Mouse (Mus musculus) kidney, adult 18-20 months (tissue): ENCODE data around the gene Eef1a1.
"Not testable (repeated sequence)": the region's sequence is repeated elsewhere in the genome, so short reads cannot be mapped to it uniquely, and the experiment has no call there.

Source experiments
- DNase-seq: peaks from one replicate; pipeline ENCODE4 v3.0.0; 2021

Gene Eef1a1

GRCm38 (mm10) chr9:78488890-78489420 is at the start of gene Eef1a1:
Eef1a1 (minus strand) TSS chr9:78489151.
- DNase-seq = peak; percentile 76

- no peak for DNase-seq
These were observed 49.5 kb upstream of the Eef1a1 start for GRCm38 (mm10) chr9:78538421-78538820.

DNA sequence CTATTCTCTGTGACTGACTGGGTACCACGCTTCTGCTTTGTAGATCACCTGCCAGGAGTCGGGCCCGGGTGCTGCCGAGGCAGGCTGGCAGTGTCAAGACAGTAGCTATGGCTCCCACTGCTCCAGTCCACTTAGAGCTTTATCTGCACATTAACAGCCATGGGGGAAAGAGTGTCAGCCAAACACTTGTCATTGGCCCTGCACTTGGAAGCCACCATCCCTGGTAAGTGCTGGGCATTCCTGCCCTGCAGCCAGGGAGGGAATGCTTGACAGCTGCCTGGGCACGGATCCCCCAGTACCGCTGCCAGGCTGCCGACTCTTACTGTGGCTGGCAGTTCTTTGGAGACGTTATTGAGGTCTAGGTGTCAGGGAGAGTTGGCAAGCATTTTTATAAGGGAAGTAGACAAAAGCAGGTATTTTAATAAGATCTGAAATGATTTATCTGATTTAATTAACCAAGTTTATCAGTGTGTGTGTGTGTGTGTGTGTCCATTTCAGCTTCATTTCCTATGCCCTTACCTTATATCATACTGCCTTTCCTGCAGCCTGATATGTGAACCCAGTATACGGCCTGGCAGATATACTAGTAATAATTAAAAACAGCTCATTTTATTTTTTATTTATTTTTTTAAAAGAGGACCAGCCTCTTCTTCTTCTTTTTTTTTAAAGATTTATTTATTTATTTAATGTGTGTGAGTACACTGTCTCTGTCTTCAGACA is 48.4 kb upstream of the Eef1a1 start:
- DNase-seq = no peak

- DNase-seq = no peak
These were observed 45.7 kb upstream of the Eef1a1 start for GRCm38 (mm10) chr9:78534606-78535005.

DNA sequence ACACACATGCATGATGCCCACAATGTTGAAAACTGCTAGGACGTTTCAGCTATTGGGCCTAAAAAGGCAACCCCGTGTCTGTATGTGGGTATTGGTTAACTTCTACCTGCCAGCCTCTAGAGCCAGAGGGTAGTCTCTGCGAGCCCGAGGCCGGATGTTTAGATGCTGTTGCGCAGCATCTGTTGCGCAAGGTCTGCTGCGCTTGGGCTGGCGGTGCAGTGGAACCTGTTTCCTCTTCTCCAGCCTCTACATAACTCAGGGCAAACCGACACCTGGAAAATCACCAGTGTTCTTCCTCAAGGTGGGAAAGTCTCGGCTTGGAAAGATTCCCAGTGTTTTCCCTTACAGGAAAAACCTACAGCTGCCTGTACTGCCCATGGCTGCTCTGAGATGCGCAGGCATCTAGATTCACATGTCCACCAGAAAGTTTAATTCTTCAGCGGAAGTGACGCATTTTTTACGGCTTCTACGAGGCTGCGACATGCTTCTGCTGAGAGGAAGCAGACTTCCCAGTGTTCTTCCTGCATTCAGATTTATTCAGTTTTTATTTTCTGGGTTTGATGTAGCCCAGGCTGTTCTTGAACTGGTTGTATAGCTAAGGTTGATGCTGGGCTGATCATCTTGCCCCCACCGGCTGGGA is 44.5 kb upstream of the Eef1a1 start:
- DNase-seq = peak; percentile 52

- DNase-seq = peak; percentile 56
These were observed 43.4 kb upstream of the Eef1a1 start for GRCm38 (mm10) chr9:78532341-78532819.

DNA sequence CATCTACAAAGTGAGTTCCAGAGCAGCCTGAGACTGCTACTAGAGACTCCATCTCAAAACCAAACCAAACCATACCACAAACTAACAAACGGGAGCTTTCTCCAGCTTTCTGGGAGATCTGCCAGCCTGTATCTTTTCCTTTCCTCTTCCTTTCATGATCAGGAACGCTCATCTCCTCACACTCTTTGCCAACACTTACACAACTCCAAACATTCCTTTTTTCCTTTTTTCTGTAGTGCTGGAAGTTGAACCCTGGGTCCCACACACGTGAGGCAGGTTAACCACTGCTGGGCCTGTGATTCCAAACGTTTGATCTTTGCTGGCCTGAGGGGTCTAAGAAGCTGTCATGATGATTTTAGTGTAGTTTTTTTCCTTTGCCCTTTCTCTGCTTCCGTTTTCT is 42.9 kb upstream of the Eef1a1 start:
- DNase-seq = no peak

GRCm38 (mm10) chr9:78527767-78528381 is 38.9 kb upstream of the Eef1a1 start:
- peak; percentile 89 for DNase-seq

DNA sequence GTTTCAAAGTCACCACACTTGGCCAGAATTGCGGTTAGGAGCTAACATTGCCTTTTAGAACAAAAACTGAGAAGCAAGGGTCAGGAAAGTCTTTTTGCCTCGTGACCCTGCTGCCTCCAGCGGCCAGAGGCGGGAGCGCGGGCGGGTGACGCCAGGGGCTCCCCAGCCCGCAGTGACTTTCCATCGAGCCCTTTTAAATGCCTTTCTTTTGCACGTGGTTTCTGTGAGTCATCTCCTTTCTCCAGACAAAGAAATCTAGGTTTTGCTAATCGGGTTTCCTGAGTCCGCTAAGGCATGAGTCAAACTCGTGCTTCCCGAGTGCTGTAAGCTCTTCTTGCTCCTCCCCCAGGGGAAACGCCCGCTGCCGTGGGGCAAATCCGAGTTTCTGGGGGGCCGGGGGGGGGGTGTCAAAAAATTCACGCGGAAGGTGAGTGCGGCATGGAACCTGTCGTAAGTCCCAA is 38.4 kb upstream of the Eef1a1 start:
- DNase-seq = peak; percentile 84

DNA sequence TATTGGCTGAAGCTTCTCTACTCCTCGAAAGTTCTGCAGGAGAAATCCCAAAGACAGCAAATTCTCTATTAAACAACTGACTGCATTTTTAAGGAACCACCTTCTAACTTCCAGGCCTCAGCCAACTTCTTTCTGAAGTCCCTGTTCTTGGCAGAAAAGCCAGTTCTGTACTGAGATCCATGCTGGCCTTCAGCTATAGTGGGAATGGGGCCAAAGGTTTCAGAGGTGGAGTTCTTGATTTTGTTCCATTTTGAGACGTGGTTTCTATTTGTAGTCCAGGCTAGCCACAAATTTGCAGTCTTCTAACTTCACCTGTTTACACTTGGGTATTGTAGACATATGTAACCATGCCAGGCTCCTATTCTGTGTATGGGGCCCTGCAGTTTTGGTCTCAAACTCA is 37.3 kb upstream of the Eef1a1 start:
- no peak for DNase-seq

DNA sequence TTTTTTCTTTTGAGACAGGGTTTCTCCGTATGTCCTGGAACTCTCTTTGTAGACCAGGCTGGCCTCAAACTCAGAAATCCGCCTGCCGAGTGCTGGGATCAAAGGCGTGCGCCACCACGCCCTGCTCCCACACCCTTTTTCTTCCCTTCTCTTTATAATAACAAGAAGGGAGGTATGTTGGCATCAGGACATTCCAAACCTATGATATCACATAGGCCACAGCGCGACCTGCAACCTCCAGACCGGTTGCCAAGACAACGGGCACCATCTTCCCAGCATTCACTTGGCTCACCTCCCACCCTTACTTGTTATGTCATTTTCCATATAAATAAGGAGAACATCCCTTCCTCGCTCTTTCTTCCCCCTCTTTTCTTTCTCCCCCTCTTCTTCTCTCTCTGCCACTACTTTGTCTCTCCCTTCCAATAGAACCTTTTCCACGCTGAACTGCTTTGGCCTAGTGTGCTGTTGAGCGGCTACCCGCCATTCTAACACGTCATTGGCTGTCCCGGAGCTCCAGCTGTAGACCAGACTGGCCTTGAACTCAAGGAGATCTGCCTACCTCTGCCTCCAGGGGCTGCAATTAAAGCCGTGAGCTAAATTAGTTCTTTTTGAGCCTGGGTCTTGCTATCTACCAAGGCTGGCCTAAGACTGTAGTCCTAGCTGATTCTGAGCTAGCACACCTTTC is 36.6 kb upstream of the Eef1a1 start:
- no peak for DNase-seq

DNA sequence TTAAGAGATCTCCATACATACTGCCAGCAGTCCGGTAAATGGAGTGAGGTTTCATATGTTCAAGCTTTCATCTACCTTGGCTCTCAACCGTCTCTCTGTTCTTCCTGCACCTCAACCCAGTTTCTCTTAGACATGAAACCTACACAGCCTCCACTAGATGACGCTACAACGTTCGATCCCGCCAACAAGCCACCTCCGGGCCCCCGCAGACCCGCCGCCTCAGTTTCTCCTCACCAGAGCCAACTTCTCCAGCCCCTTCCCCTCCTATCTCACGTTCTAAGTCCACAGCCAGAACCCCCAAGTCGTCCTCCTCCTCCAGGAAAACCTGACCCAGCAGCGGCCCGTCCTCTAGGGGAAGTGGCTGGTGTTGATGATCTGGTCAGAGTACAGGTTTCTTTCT is 32.7 kb upstream of the Eef1a1 start:
- peak; percentile 53 for DNase-seq

GRCm38 (mm10) chr9:78520780-78521601 is 32.0 kb upstream of the Eef1a1 start:
- peak; percentile 72 for DNase-seq

- peak; percentile 35 for DNase-seq
These were observed 31.3 kb upstream of the Eef1a1 start for GRCm38 (mm10) chr9:78520127-78520779.

DNA sequence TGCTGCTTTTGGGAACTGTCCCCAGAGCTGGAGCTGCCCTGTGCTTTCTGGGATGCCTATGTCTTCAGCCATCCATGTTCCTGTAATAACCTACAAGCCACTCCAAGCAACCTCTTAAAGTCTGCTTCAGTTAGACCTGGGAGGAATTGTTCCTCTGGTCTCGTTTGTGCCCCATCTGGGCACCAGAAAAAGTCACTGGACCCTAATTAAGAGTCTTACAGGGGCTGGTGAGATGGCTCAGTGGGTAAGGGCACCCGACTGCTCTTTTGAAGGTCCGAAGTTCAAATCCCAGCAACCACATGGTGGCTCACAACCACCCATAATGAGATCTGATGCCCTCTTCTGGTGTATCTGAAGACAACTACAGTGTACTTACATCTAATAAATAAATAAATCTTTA is 28.3 kb upstream of the Eef1a1 start:
- DNase-seq = not testable (repeated sequence)

DNA sequence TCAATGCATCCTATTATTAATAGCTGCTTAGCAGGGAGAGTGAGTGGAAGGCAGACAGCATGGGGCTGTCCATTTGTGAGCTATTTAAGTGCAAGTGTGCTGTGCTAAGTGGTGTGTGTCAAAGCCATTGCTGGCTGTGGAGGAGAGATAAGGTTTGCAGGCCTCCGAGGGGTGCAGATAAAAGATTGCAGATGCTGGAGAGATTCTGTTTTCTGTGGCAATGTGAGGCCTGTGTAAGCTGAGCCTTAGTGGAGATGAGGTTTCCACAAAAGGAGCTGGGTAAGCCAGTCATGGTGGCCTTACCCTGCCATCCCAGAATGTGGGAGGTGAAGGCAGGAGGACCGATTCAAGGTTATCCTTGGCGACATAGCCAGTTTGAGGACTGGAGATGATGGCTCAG is 27.2 kb upstream of the Eef1a1 start:
- no peak for DNase-seq

DNA sequence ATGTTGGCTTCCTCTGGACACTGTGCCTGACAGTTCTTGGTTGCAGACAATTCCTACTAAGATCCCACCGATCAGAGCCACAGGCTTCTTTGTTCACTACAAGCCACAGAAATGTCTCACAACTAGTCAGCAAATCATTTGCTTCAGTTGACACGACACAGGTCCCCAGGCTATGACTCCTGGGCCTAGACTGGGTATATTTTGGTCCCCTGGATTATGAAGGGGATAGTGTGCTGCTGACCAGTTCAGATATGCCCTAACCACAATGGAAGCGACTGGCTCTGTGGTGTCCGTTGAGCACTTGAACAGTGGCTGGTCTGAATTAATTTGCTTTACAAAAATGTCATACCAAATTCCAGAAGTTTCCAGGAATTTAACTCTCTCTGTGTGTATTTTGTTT is 25.7 kb upstream of the Eef1a1 start:
- DNase-seq = no peak

DNA sequence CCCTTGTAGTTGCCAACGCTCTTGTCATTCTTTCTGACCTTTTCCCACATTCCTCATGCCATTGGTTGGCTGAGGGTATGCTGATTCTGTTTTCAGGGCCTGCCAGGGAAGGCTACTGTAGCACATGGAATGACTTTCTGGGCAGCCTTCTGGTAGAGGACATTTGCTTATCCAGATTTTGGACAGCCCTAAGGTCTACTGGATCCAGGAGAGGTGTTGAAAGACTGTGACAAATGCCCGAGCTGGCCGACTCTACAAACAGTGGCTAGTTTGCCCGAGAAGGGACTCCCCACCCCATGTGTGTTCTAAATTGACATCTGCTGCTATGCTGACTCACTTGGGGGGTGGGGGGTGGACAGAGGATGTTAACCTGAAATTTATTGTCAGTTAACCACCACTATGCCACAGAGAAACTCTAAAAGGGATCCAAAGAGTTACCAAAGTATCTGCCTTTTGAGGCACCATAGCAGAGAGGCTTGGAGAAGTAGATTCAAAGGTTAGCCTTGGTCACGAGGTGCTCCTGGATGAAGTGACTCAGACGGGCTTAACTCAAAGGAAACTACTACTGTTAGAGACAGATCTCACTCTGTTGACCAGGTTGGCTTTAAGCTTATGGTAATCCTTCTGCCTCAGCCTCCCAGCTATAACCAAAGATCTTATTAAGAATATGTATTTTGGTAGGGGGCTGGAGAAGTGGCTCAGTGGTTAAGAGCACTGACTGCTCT is 25.0 kb upstream of the Eef1a1 start:
- no peak for DNase-seq

GRCm38 (mm10) chr9:78511705-78512104 is 22.8 kb upstream of the Eef1a1 start:
- DNase-seq = no peak

- DNase-seq = no peak
These were observed 19.3 kb upstream of the Eef1a1 start for GRCm38 (mm10) chr9:78508106-78508786.
